Mouse (Mus musculus): ENCODE data around the gene Pianp.

- TF ChIP-seq CTCF (IDR thresholded peaks at IDR 0.05; ENCODE audit: low read depth) (no peak), EP300 (IDR thresholded peaks at IDR 0.05; ENCODE audit: low read depth) (no peak)
These were observed 41.3 kb upstream of the Pianp start for GRCm38 (mm10) chr6:124955212-124955611.

Data from liver, embryonic 14.5 days (tissue).